Mouse (Mus musculus) stomach, embryonic 14.5 days (tissue): ENCODE measurements at regions not wholly inside any gene's neighbourhood (a gene's known extent, or its start where the extent isn't known, plus 50 kb on each side); places are given as distances from the start of the nearest gene placed in this dataset.
"Not testable (repeated sequence)": the region's sequence is repeated elsewhere in the genome, so short reads cannot be mapped to it uniquely, and the experiment has no call there.

Experiments
- ATAC-seq: fragments of 200-750 bp; cut with Nextera tagmentation; 2 replicates; pipeline ENCODE4 v1.8.0; 2017; ENCODE audit warnings: low read depth, moderate TSS enrichment; ENCODE audit not compliant: insufficient number of reproducible peaks, insufficient read depth, low FRiP score
- H3K27ac ChIP-seq: fragments of 300-500 bp; sonication (generic); 2 replicates; pipeline ENCODE4 v1.5.1; 2014; ENCODE audit warnings: mild to moderate bottlenecking, low read length, moderate library complexity, mixed read lengths
- H3K27me3 ChIP-seq: fragments of 300-500 bp; sonication (generic); 2 replicates; pipeline ENCODE4 v1.6.1; 2014; ENCODE audit warnings: low read length, control low read depth, mixed read lengths; ENCODE audit not compliant: control insufficient read depth, insufficient read depth
- H3K36me3 ChIP-seq: fragments of 300-500 bp; sonication (generic); 2 replicates; pipeline ENCODE4 v1.6.1; 2014; ENCODE audit warnings: mild to moderate bottlenecking, control low read depth, low read length, moderate library complexity, mixed read lengths; ENCODE audit not compliant: control insufficient read depth, insufficient read depth
- H3K4me1 ChIP-seq: fragments of 300-500 bp; sonication (generic); 2 replicates; pipeline ENCODE4 v1.6.1; 2014; ENCODE audit warnings: low read length, control low read depth, mixed read lengths; ENCODE audit not compliant: control insufficient read depth, insufficient read depth
- H3K4me2 ChIP-seq: fragments of 300-500 bp; sonication (generic); replicated peaks from 2 replicates; pipeline ENCODE4 v1.6.1; 2014; ENCODE audit warnings: low read depth, low read length, control low read depth
- H3K4me3 ChIP-seq: fragments of 300-500 bp; sonication (generic); 2 replicates; pipeline ENCODE4 v1.5.1; 2014; ENCODE audit warnings: low read depth, low read length, control low read depth
- H3K9ac ChIP-seq: fragments of 300-500 bp; sonication (generic); replicated peaks from 2 replicates; pipeline ENCODE4 v1.6.1; 2014; ENCODE audit warnings: low read depth, mild to moderate bottlenecking, control low read depth, low read length, moderate library complexity, mixed read lengths
- H3K9me3 ChIP-seq: fragments of 300-500 bp; sonication (generic); 2 replicates; pipeline ENCODE4 v1.6.1; 2016; ENCODE audit warnings: low read depth, low read length, control low read depth; ENCODE audit not compliant: control insufficient read depth
- WGBS: fragments of 180-500 bp; shearing (Covaris S2); extraction: QIAGEN DNeasy Blood & Tissue Kit; methylation state at CpG from one replicate; pipeline ENCODE4 v1.1.7; 2014; 5-methylcytosine and 5-hydroxymethylcytosine counted together

DNA sequence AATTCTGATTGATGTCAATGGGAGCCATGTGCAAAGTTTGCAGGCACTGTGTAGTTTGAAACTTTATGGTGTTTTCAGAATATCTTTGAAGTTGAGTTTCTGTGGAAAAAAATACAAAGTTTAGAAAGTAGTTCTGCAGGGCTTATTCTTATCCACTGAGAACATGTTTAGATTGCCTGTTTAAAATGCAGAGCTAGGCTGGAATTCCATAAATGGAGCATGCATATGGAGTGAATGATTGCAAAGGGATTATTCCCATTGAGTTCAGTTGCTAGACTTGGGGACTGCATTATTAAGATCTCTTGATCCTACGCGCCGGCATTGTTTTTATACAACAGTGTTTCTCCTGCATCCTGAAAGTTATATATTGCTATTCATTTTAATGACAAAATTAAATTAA lies 397.8 kb upstream of the Gm21833 start:
- H3K9me3 ChIP-seq, result no peaks in the 10 kb centered on the region
- no peak overlapping the region for H3K4me3 ChIP-seq
- H3K36me3 ChIP-seq, result no peaks in the 10 kb centered on the region
- H3K27ac ChIP-seq, result no peak overlapping the region
- H3K4me2 ChIP-seq, result no peak overlapping the region
- no peaks in the 10 kb centered on the region for H3K27me3 ChIP-seq
- 87% methylated on average over 3 of the region's 3 CpGs for WGBS
- ATAC-seq, result no peak
- H3K4me1 ChIP-seq, result no peaks in the 10 kb centered on the region
- H3K9ac ChIP-seq, result no peak overlapping the region

DNA sequence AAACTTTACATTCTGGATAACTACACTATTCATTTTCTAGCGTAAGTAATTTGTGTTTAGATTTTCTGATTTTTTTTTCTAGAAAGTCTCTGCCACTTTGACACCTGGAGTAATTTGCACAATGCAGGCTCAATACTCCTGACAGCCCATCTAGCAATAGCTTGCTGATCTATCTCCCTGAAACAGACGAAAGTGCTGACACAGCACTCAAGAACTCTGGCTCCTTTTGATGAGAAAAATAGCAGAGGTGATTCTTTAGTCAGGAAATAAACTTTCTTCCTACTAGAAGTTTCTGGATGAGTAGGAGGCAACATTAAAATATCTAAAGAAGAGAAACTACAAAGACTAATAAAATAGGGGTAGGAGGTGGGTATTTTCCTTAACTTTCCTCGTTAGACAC lies 397.1 kb upstream of the Gm21833 start:
- WGBS, result 62% methylated on average over 3 of the region's 3 CpGs
- no peaks in the 10 kb centered on the region for H3K36me3 ChIP-seq
- no peak overlapping the region for H3K4me3 ChIP-seq
- no peak for ATAC-seq
- H3K27ac ChIP-seq, result no peak overlapping the region
- H3K9me3 ChIP-seq, result no peaks in the 10 kb centered on the region
- H3K4me2 ChIP-seq, result no peak overlapping the region
- no peaks in the 10 kb centered on the region for H3K4me1 ChIP-seq
- H3K9ac ChIP-seq, result no peak overlapping the region
- no peaks in the 10 kb centered on the region for H3K27me3 ChIP-seq

DNA sequence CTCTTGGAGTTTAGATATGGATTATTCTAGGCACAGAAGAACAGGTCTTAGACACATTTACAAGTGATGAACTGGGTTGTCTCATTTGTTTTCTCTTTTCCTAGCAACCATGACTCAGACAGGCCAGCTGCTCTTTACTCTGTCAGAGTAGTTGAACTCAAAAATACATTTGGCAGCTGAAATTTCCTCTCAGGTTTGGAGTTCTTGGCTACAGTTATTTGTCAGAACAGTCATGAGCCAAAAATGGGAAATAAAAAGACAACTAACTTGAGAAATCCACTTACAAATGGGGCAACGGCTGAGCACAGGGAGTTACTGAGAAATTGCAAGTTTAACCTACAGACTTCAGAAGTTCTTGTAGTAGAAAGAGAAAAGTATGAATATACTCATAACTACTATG lies 396.4 kb upstream of the Gm21833 start:
- Histone ChIP-seq H3K4me1 (no peaks in the 10 kb centered on the region), H3K27ac (no peak overlapping the region), H3K36me3 (no peaks in the 10 kb centered on the region), H3K4me3 (no peak overlapping the region), H3K27me3 (no peaks in the 10 kb centered on the region), H3K9me3 (no peaks in the 10 kb centered on the region), H3K4me2 (no peak overlapping the region), H3K9ac (no peak overlapping the region)
- WGBS, result 63% methylated on average over 1 of the region's 1 CpGs
- no peak for ATAC-seq

DNA sequence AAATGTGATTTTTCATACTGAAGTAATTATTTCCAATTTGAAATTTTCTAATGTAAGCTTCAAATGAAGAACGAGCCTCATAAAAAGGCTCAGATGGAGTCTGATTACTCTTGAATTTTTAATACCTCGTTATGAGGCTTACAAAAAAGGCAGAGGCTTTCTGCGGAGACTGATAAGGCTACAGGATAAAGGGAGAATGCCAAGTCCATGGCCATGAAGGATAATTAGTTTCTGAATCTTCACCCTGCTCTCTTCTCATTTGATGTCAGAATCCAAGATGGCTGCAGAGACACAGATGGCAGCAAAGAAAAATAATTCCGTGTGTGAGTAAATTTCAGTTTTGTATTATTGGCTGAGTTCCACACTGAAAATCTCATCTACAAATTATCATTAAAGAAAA lies 367.3 kb upstream of the Gm21833 start:
- Histone ChIP-seq H3K27me3 (no peaks in the 10 kb centered on the region), H3K36me3 (no peaks in the 10 kb centered on the region), H3K4me2 (no peak overlapping the region), H3K9me3 (no peaks in the 10 kb centered on the region), H3K4me3 (no peak overlapping the region), H3K4me1 (no peaks in the 10 kb centered on the region), H3K27ac (no peak overlapping the region), H3K9ac (no peak overlapping the region)
- WGBS, result 91% methylated on average over 4 of the region's 4 CpGs
- ATAC-seq, result no peak

DNA sequence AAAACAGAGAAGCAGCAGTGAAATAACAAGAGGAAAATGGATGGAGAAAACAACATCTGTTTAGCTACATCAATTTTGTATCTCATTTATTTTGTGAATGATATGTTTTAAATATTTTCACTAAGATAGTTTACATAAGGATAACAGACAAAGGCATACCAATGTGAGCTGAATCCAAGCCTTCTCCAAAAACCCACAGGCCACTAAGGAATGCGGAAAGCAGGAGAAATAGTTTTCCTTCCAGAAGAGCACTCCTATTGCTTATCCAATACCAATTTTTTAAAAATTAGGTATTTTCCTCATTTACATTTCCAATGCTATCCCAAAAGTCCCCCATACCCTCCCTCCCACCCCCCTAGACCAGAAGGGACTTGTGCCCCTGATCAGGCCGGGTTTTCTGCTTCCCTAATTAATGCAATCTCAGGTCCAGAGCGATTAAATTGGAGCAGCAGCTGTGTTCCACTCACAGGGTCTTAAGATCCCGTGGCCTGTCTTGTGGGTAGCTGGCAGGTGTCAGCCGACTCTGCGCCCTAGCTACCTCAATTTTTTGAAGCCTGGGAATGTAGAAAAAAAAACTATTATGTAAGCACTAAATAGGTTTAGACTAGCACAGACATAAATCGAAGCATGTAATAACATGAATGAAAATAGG lies 357.3 kb upstream of the Gm21833 start:
- Histone ChIP-seq H3K4me3 (no peak overlapping the region), H3K9me3 (no peaks in the 10 kb centered on the region), H3K36me3 (no peaks in the 10 kb centered on the region), H3K9ac (no peak overlapping the region), H3K4me2 (no peak overlapping the region), H3K4me1 (no peaks in the 10 kb centered on the region), H3K27ac (no peak overlapping the region), H3K27me3 (no peaks in the 10 kb centered on the region)
- 44% methylated on average over 7 of the region's 7 CpGs for WGBS
- no peak for ATAC-seq

DNA sequence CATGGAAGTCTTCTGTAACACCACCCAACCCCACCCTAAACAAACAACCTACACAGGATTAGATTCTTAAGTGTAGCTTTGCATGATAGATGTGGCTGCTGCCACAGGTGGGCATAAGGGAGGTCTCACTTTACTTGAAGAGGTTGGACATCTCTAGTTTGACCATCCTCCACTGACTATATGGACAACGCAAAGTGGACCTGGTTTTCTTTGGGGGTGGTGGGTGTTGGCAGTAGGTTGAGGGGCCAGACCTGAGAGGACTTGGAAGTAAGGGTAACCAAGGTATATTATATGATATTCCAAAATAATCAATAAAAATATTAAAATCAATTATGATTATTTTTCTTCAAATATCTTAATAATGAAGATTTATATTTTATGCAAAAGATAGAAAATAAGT lies 307.8 kb upstream of the Gm21833 start:
- Histone ChIP-seq H3K4me3 (no peak overlapping the region), H3K36me3 (no peaks in the 10 kb centered on the region), H3K9me3 (no peaks in the 10 kb centered on the region), H3K27me3 (no peaks in the 10 kb centered on the region), H3K4me1 (no peaks in the 10 kb centered on the region), H3K4me2 (no peak overlapping the region), H3K9ac (no peak overlapping the region), H3K27ac (no peak overlapping the region)
- no peak for ATAC-seq
- WGBS, result 83% methylated on average over 1 of the region's 1 CpGs

DNA sequence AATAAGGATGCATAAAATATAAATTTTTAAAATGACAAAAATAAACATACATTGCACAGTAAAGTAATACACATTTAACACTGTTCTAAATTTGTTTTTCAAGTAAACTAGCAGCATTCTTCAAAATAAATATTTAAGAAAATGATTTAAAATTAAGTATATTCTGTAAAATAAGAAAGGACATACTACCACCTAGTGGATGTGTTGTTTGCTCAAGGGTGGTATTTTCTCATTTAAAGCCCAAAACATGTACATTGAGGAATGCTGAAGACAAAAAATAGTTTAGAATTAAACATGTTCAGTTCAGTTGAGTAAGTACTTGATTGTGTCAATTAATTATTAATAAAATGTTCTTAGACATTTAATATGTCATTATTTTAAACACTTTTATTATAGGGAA lies 306.6 kb upstream of the Gm21833 start:
- no peak for ATAC-seq
- no peak overlapping the region for H3K27ac ChIP-seq
- H3K4me3 ChIP-seq, result no peak overlapping the region
- H3K27me3 ChIP-seq, result no peaks in the 10 kb centered on the region
- no peaks in the 10 kb centered on the region for H3K4me1 ChIP-seq
- H3K4me2 ChIP-seq, result no peak overlapping the region
- H3K36me3 ChIP-seq, result no peaks in the 10 kb centered on the region
- no peaks in the 10 kb centered on the region for H3K9me3 ChIP-seq
- H3K9ac ChIP-seq, result no peak overlapping the region

DNA sequence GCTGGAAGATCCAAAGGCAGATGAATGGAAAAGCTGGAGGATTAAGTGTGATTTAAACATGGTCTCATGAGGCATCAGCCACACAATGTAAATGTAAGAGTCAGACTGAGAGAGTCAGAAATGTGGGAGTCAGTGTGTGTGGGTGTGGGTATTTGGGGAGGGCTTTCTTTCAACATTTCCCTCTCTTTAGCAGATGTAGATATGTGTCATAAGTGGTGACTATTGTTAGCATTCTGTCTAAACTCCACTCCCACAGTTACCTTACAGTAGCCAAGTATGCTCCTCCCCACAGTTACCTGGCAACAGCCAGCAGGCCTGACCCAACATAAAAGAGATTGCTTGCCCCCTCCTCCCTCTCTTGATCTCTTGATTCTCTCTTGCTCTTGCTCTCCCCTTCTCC lies 263.8 kb upstream of the Gm21833 start:
- H3K36me3 ChIP-seq, result no peaks in the 10 kb centered on the region
- no peak overlapping the region for H3K4me2 ChIP-seq
- no peaks in the 10 kb centered on the region for H3K27me3 ChIP-seq
- no peak overlapping the region for H3K9ac ChIP-seq
- H3K4me1 ChIP-seq, result no peaks in the 10 kb centered on the region
- no peak overlapping the region for H3K4me3 ChIP-seq
- H3K9me3 ChIP-seq, result no peaks in the 10 kb centered on the region
- peak; percentile 42; the same call in 1 of the 2 replicates for ATAC-seq
- no peak overlapping the region for H3K27ac ChIP-seq

DNA sequence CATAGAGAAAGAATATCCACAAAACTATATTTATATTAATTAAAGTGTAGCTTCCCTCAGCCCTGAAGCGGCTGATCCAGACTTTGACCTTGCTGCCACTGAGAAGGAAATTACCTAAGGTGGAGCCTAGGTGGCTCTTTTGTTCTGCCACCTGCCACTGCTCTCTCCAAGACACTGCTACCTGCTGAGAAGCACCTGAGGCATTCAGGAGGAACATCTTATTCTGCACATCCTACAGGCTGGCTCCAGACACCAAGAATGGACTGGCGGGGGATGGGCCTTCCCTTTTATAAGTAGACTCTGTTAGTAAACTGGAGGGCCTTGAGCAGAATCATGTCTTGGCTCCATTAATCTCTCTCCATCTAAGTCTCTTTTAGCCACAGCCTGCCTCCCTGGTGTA lies 231.7 kb upstream of the Gm21833 start:
- not testable (repeated sequence) for H3K36me3 ChIP-seq, H3K4me3 ChIP-seq, H3K27me3 ChIP-seq, ATAC-seq, H3K9me3 ChIP-seq, H3K27ac ChIP-seq, H3K4me1 ChIP-seq, H3K9ac ChIP-seq, H3K4me2 ChIP-seq
- 76% methylated on average over 2 of the region's 2 CpGs for WGBS
